Mouse (Mus musculus): ENCODE measurements at regions not wholly inside any gene's neighbourhood (a gene's known extent, or its start where the extent isn't known, plus 50 kb on each side); places are given as distances from the start of the nearest gene placed in this dataset.

DNA sequence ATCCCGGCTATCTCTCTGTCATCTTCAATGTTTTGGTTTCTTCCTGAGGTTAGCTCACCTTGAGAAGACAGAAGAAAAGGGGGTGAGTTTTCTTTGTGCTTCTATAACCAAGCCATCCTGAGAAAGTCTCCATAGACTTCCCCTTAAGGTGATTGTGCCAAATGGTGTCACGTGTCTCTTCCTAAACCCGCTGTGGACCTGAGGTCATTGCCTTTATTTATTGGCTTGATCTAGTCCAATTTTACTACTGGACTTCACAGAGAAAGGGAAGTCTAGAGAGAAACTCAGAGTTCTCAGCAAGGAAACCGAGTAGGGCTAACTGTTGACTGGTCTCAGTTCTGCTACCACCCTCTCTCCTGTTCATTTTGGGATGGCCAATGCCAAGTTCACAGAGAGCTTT is 100.3 kb downstream of the Evx1 start:
- Histone ChIP-seq H3K27ac (ENCODE audit: low read length) (no peak overlapping the region), H3K9me3 (replicated peaks; ENCODE audit: control insufficient read depth, low read length) (no peaks in the 10 kb centered on the region), H3K27me3 (ENCODE audit: control insufficient read depth, insufficient read depth, low read depth, low read length) (no peaks in the 10 kb centered on the region), H3K4me3 (ENCODE audit: low read depth, low read length) (no peak overlapping the region), H3K36me3 (ENCODE audit: control insufficient read depth, insufficient read depth) (no peaks in the 10 kb centered on the region), H3K4me1 (ENCODE audit: control insufficient read depth, low read depth, low read length) (no peaks in the 10 kb centered on the region), H3K4me2 (ENCODE audit: low read depth, low read length) (no peak overlapping the region), H3K9ac (ENCODE audit: low read depth, low read length) (no peak overlapping the region)
- no peak for ATAC-seq (ENCODE audit: low read depth)
- WGBS (ENCODE audit: insufficient replicate concordance): 66% methylated on average over 4 of the region's 4 CpGs

GRCm38 (mm10) chr6:52415341-52415946 is 102.1 kb downstream of the Evx1 start:
- WGBS (ENCODE audit: insufficient replicate concordance): 71% methylated on average over 14 of the region's 14 CpGs
- no peak overlapping the region for H3K27ac ChIP-seq (ENCODE audit: low read length)
- H3K4me2 ChIP-seq (ENCODE audit: low read depth, low read length): no peak overlapping the region
- no peak overlapping the region for H3K9ac ChIP-seq (ENCODE audit: low read depth, low read length)
- no peaks in the 10 kb centered on the region for H3K4me1 ChIP-seq (ENCODE audit: control insufficient read depth, low read depth, low read length)
- no peaks in the 10 kb centered on the region for H3K36me3 ChIP-seq (ENCODE audit: control insufficient read depth, insufficient read depth)
- H3K27me3 ChIP-seq (ENCODE audit: control insufficient read depth, insufficient read depth, low read depth, low read length): no peaks in the 10 kb centered on the region
- no peak for ATAC-seq (ENCODE audit: low read depth)
- no peaks in the 10 kb centered on the region for H3K9me3 ChIP-seq (replicated peaks; ENCODE audit: control insufficient read depth, low read length)
- H3K4me3 ChIP-seq (ENCODE audit: low read depth, low read length): no peak overlapping the region

GRCm38 (mm10) chr6:52416491-52416890 is 103.2 kb downstream of the Evx1 start:
- Histone ChIP-seq H3K4me1 (ENCODE audit: control insufficient read depth, low read depth, low read length) (no peaks in the 10 kb centered on the region), H3K9me3 (replicated peaks; ENCODE audit: control insufficient read depth, low read length) (no peaks in the 10 kb centered on the region), H3K36me3 (ENCODE audit: control insufficient read depth, insufficient read depth) (no peaks in the 10 kb centered on the region), H3K9ac (ENCODE audit: low read depth, low read length) (no peak overlapping the region), H3K27me3 (ENCODE audit: control insufficient read depth, insufficient read depth, low read depth, low read length) (no peaks in the 10 kb centered on the region), H3K4me3 (ENCODE audit: low read depth, low read length) (no peak overlapping the region), H3K27ac (ENCODE audit: low read length) (no peak overlapping the region), H3K4me2 (ENCODE audit: low read depth, low read length) (no peak overlapping the region)
- ATAC-seq (ENCODE audit: low read depth): no peak
- WGBS (ENCODE audit: insufficient replicate concordance): 38% methylated on average over 3 of the region's 3 CpGs

- no peak overlapping the region for H3K4me2 ChIP-seq (ENCODE audit: low read depth, low read length)
- H3K9me3 ChIP-seq (replicated peaks; ENCODE audit: control insufficient read depth, low read length): no peaks in the 10 kb centered on the region
- ATAC-seq (ENCODE audit: low read depth): no peak
- no peak overlapping the region for H3K4me3 ChIP-seq (ENCODE audit: low read depth, low read length)
- WGBS (ENCODE audit: insufficient replicate concordance): 58% methylated on average over 10 of the region's 10 CpGs
- no peaks in the 10 kb centered on the region for H3K4me1 ChIP-seq (ENCODE audit: control insufficient read depth, low read depth, low read length)
- H3K27ac ChIP-seq (ENCODE audit: low read length): no peak overlapping the region
- no peaks in the 10 kb centered on the region for H3K36me3 ChIP-seq (ENCODE audit: control insufficient read depth, insufficient read depth)
- H3K9ac ChIP-seq (ENCODE audit: low read depth, low read length): no peak overlapping the region
- no peaks in the 10 kb centered on the region for H3K27me3 ChIP-seq (ENCODE audit: control insufficient read depth, insufficient read depth, low read depth, low read length)
Observed at GRCm38 (mm10) chr6:52417439-52418124, 104.3 kb downstream of the Evx1 start.

DNA sequence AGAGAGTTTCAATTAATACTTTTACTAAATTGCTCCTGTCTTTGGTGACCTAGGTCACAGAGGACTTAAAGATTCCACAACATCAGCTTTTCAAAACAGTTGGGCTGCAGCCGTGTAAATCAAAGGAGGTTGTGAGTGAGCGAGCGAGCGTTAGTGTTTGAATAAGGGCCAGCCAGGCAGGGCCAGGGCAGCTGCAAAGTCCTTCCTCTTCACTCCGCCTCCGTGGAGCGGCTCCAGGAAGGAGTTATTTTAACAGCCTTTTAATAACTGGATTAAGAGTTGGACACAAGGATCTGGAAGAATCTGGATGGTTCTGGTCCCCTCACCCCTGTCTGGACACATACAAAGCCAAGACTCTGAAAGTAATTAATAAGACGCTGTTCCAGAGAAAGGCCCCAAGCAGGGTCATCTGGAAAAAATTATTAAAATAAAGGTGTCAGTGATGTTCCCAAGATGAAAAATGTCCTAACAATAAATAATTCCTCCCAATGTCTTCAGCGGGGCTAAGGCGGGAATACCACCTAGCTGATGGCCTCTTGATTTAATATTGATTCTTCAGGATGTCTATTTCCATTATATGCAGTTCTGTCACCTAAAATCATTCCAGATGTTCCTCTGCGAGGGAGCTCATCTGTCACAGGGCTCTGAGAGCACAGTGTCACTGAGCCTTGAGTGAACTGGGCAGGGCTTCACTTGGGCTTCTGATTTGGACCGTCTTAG is 105.3 kb downstream of the Evx1 start:
- H3K4me1 ChIP-seq (ENCODE audit: control insufficient read depth, low read depth, low read length): no peaks in the 10 kb centered on the region
- no peak overlapping the region for H3K27ac ChIP-seq (ENCODE audit: low read length)
- no peak overlapping the region for H3K4me2 ChIP-seq (ENCODE audit: low read depth, low read length)
- H3K9me3 ChIP-seq (replicated peaks; ENCODE audit: control insufficient read depth, low read length): no peaks in the 10 kb centered on the region
- H3K4me3 ChIP-seq (ENCODE audit: low read depth, low read length): no peak overlapping the region
- no peaks in the 10 kb centered on the region for H3K27me3 ChIP-seq (ENCODE audit: control insufficient read depth, insufficient read depth, low read depth, low read length)
- WGBS (ENCODE audit: insufficient replicate concordance): 57% methylated on average over 12 of the region's 12 CpGs
- no peak overlapping the region for H3K9ac ChIP-seq (ENCODE audit: low read depth, low read length)
- no peaks in the 10 kb centered on the region for H3K36me3 ChIP-seq (ENCODE audit: control insufficient read depth, insufficient read depth)
- ATAC-seq (ENCODE audit: low read depth): no peak

DNA sequence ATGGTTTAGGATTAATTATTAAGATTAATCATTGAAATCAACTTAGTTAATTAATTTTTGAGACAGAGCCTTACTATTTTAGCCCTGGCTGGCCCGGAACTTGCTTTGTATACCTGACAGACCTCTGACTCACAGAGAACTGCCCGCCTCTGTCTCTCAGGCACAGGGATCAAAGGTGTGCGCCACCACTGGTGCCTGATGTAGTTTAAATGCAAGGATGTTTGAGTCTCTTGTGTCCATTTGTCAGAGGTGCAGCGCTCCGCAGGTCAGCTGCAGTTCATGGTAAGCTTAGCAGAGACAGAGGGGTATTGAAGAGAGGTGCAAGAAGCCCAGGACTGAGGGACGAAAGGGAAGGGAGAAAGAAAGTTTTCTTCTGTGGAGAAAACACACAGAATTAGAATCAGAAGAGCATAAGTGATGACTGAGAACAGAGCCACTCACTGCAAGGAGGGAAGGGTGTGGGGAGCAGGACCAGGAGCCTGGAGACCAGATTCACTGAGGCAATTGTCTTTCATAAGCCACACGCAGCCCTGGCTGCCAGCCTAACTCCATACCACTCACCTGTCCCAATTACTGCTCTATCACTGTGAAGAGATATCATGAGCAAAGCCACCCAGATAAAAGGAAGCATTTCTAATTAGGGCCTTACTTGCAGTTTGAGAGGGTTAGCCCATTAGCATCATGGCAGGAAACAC is 107.1 kb downstream of the Evx1 start:
- Histone ChIP-seq H3K4me3 (ENCODE audit: low read depth, low read length) (no peak overlapping the region), H3K9ac (ENCODE audit: low read depth, low read length) (no peak overlapping the region), H3K4me1 (ENCODE audit: control insufficient read depth, low read depth, low read length) (no peaks in the 10 kb centered on the region), H3K27me3 (ENCODE audit: control insufficient read depth, insufficient read depth, low read depth, low read length) (no peaks in the 10 kb centered on the region), H3K9me3 (replicated peaks; ENCODE audit: control insufficient read depth, low read length) (no peaks in the 10 kb centered on the region), H3K4me2 (ENCODE audit: low read depth, low read length) (no peak overlapping the region), H3K27ac (ENCODE audit: low read length) (no peak overlapping the region), H3K36me3 (ENCODE audit: control insufficient read depth, insufficient read depth) (no peaks in the 10 kb centered on the region)
- WGBS (ENCODE audit: insufficient replicate concordance): 63% methylated on average over 7 of the region's 7 CpGs
- ATAC-seq (ENCODE audit: low read depth): no peak

DNA sequence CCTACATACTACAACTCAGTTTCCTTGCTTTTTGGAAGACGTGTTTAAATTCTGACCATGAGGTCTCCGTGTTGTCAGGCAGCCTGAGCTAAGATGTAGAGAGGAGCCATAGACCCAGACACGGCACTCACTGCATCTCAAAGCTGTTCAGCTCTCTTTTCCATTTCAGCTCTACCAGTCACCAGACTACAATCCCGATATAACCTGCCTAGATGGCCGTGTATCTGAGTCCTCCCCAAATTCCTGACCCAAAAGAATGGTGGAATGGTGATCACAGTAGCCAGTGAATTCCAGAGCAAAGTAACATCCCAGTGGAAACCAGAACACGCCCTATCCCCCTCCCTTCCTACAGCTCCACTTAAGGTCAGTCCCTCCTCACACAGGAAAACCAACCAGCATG is 108.5 kb downstream of the Evx1 start:
- H3K4me3 ChIP-seq (ENCODE audit: low read depth, low read length): no peak overlapping the region
- ATAC-seq (ENCODE audit: low read depth): no peak
- WGBS (ENCODE audit: insufficient replicate concordance): 61% methylated on average over 6 of the region's 6 CpGs

DNA sequence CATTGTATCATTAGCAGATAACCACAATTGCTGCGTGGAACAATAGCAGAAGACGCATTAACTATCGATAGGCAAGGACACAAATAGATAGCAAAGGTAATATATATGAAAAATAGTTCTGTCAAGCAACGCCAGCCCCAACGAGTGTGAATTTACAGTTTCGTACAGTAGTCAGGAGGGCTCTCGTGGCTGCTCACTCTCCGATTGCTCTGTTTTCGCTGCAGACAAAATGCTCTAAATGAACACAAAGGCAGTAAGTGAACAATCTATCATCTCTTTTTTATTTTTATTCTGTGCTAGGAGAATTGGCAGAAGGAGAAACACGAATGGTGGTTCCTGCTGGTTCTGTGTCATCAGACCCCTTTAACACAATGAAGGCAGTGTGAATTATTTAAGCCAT is 109.4 kb downstream of the Evx1 start:
- Histone ChIP-seq H3K4me3 (ENCODE audit: low read depth, low read length) (no peak overlapping the region), H3K4me1 (ENCODE audit: control insufficient read depth, low read depth, low read length) (no peaks in the 10 kb centered on the region), H3K27me3 (ENCODE audit: control insufficient read depth, insufficient read depth, low read depth, low read length) (no peaks in the 10 kb centered on the region), H3K27ac (ENCODE audit: low read length) (no peak overlapping the region), H3K9me3 (replicated peaks; ENCODE audit: control insufficient read depth, low read length) (no peaks in the 10 kb centered on the region), H3K9ac (ENCODE audit: low read depth, low read length) (no peak overlapping the region), H3K36me3 (ENCODE audit: control insufficient read depth, insufficient read depth) (no peaks in the 10 kb centered on the region), H3K4me2 (ENCODE audit: low read depth, low read length) (no peak overlapping the region)
- no peak for ATAC-seq (ENCODE audit: low read depth)
- WGBS (ENCODE audit: insufficient replicate concordance): 75% methylated on average over 10 of the region's 10 CpGs

More for the DNA sequence above, 108.5 kb downstream of the Evx1 start:
- H3K36me3 ChIP-seq (ENCODE audit: control insufficient read depth, insufficient read depth): no peaks in the 10 kb centered on the region
- H3K9ac ChIP-seq (ENCODE audit: low read depth, low read length): no peak overlapping the region
- H3K4me1 ChIP-seq (ENCODE audit: control insufficient read depth, low read depth, low read length): no peaks in the 10 kb centered on the region
- no peaks in the 10 kb centered on the region for H3K9me3 ChIP-seq (replicated peaks; ENCODE audit: control insufficient read depth, low read length)
- H3K27ac ChIP-seq (ENCODE audit: low read length): no peak overlapping the region
- H3K4me2 ChIP-seq (ENCODE audit: low read depth, low read length): no peak overlapping the region
- H3K27me3 ChIP-seq (ENCODE audit: control insufficient read depth, insufficient read depth, low read depth, low read length): no peaks in the 10 kb centered on the region

All from liver, embryonic 16.5 days (tissue).